Mouse (Mus musculus): ENCODE data around the gene E330034G19Rik. TPM values are rescaled to one million over a fixed set of nuclear protein-coding genes. Genes with fewer than 3 reads are reported as not detected.

Gene E330034G19Rik
- polyA plus RNA-seq (2014; fragmentation: Nextera tagmentation; extraction: Ambion mirVana) = not detected in 2 replicates

DNA sequence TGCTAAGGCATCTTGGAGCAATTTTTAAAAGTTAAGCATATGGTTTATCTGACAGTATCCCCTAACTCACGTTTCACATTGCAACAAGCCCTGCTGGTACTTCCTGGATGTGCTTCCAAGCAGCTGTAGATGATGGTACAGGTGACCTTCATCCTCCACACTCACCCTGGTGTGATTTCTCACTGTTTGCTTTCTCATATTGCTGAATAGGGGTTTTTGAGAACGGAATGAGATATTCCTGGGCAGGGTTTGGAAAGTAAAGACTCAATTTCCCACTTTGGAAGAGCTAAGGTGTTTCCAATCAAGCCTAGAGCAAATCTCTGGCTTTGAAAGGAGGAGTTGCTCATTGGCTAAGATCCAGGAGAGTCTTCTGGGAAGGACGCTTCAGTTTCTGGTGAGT lies at the start of gene E330034G19Rik:
E330034G19Rik (plus strand) TSS at position 301 of the 400 bp plus-strand sequence.
- no peaks in the 10 kb centered on the region for H3K4me1 ChIP-seq (ENCODE audit: control insufficient read depth, insufficient read depth, low read length)
- no peak within 1 kb of the TSS for H3K27ac ChIP-seq (ENCODE audit: low read depth, low read length)
- no peaks in the 10 kb centered on the region for H3K36me3 ChIP-seq (ENCODE audit: control insufficient read depth, insufficient read depth, low read length)
- H3K4me3 ChIP-seq (ENCODE audit: low read length) = no peak within 1 kb of the TSS
- no peaks in the 10 kb centered on the region for H3K27me3 ChIP-seq (ENCODE audit: control insufficient read depth, insufficient read depth, low read length)
- H3K4me2 ChIP-seq (replicated peaks; ENCODE audit: low read depth, low read length) = no peak within 1 kb of the TSS
- WGBS = 55% methylated on average over 3 of the region's 3 CpGs
- H3K9ac ChIP-seq (ENCODE audit: low read depth, low read length) = no peak within 1 kb of the TSS
- no peak for ATAC-seq (ENCODE audit: low FRiP score, low TSS enrichment)
- no peaks in the 10 kb centered on the region for H3K9me3 ChIP-seq (ENCODE audit: control insufficient read depth, low read length)

DNA sequence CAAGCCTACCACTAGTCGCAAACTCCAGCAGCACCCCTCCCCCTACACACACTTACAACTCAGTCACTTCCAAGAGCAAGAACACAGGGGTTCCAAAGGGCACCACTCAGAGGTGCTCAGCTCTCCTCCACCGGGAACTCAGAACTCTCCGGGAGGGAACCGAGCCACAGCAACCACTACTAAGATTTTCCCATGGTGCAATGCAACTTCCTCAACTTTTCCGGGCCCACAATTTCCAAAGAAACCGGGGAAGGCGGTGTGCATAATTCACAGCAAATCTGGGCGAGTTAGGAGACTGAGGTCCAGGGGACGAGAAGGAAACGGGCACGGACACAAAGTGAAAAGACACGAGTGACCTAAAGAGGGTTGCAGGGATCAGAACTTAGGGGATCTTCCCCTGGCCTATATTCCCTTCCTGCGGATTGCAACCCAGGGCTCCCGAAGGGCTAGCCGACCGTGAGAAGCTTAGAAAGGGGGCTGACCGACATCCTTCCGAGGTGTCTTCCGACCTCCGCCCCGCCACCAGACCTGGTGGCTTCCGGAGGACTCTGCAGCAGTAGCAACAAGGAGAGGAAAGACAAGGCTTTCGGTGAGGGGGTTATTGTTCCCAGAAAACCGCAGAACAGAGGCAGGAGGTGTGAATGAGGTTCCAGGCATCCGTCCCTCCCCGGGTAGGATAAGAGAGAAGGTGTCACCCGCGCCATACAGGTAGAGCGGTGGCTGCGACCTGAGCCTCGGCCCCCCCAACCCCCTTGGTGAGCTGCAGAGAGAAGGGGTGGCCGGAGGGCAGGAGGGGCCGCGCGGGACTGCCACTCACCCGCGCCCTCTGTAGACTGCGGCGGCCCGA lies 48.5 kb upstream of the E330034G19Rik start:
- peak; percentile 53; the same call in 1 of the 2 replicates for ATAC-seq (ENCODE audit: low FRiP score, low TSS enrichment)
- H3K4me1 ChIP-seq (ENCODE audit: control insufficient read depth, insufficient read depth, low read length) = peaks cover 7% of the 10 kb centered on the region; the same call in 1 of the 2 replicates
- WGBS = 1% methylated on average over 40 of the region's 40 CpGs
- no peaks in the 10 kb centered on the region for H3K27me3 ChIP-seq (ENCODE audit: control insufficient read depth, insufficient read depth, low read length)
- no peaks in the 10 kb centered on the region for H3K9me3 ChIP-seq (ENCODE audit: control insufficient read depth, low read length)
- peak overlapping the region; percentile 95 for H3K4me2 ChIP-seq (replicated peaks; ENCODE audit: low read depth, low read length)
- peak overlapping the region; percentile 89 for H3K27ac ChIP-seq (ENCODE audit: low read depth, low read length)
- H3K36me3 ChIP-seq (ENCODE audit: control insufficient read depth, insufficient read depth, low read length) = peaks cover 5% of the 10 kb centered on the region
- peak overlapping the region; percentile 84 for H3K4me3 ChIP-seq (ENCODE audit: low read length)
- H3K9ac ChIP-seq (ENCODE audit: low read depth, low read length) = peak overlapping the region; percentile 95

DNA sequence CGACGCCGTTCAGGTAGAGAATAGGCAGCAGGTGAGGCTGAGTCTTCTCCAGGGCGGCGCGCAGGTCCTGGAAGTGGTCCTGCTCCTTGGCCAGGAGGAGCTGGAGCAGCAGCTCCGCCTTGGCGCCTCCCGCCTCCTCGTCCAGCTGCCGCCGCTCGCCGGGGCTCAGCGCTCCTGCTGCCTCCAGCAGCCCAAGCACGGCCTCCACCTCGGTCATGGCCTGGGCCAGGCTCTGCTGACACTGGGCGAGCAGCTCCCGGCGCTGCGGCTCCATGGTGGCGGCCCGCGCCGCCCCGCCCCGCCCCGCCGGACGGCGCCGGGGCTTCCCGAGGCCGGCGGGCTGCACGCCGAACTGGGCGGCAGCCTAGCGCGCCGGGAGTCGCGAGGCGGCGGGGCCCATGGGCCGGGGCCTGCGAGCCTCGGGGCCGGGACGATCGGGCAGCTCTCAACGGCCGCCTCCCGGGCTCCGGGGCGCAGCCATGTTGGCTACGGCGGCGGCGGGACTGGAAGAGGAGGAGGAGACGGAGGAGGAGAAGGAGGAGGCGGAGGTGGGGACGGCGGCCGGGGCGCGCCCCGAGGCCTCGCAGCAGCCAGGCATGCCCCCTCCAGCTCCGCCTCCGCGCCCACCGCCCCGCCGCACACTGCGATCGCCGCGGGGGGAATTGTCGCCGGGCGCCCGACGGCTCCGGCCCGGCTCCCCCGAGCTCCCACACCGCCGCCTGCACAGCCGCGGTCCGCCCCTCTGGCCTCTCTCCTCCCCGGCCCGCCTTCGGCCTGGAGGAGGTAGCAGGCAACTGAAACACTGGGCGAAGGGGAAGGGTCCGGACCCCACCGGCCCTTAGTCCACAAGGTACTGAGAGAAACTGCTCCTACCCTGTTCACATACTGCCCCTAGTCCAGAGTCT lies 47.6 kb upstream of the E330034G19Rik start, which contains the start of gene Dlg5:
Dlg5 (minus strand) TSS at position 744 of the 905 bp plus-strand sequence.
- peaks cover 3% of the 10 kb centered on the region; the same call in 1 of the 2 replicates for H3K4me1 ChIP-seq (ENCODE audit: control insufficient read depth, insufficient read depth, low read length)
- under 1% methylated on average over 44 of the region's 98 CpGs for WGBS
- peak within 1 kb of the TSS; percentile 89 for H3K27ac ChIP-seq (ENCODE audit: low read depth, low read length)
- H3K4me2 ChIP-seq (replicated peaks; ENCODE audit: low read depth, low read length) = peak within 1 kb of the TSS; percentile 95
- H3K9me3 ChIP-seq (ENCODE audit: control insufficient read depth, low read length) = no peaks in the 10 kb centered on the region
- no peaks in the 10 kb centered on the region for H3K27me3 ChIP-seq (ENCODE audit: control insufficient read depth, insufficient read depth, low read length)
- peak within 1 kb of the TSS; percentile 84 for H3K4me3 ChIP-seq (ENCODE audit: low read length)
- ATAC-seq (ENCODE audit: low FRiP score, low TSS enrichment) = peak; percentile 87
- peak within 1 kb of the TSS; percentile 95 for H3K9ac ChIP-seq (ENCODE audit: low read depth, low read length)
- H3K36me3 ChIP-seq (ENCODE audit: control insufficient read depth, insufficient read depth, low read length) = peaks cover 5% of the 10 kb centered on the region

DNA sequence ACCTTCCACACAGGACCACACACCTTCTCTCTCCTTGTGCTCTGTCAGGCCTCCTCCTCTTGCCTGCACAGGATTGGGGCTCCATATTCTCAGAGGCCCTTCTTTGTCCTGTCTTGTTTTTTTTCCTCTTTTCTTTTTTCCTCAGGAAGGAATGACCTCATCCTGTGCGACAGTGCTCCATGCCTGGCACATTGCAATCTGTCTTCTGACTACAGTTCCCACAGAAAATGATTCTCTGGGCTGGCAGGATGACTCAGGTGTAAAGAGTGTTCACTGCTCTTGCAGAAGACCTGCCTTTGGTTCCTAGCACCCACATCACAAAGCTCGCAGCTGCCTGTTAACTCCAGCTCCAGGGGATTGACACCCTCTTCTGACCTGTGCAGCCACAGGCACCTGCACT lies 43.1 kb upstream of the E330034G19Rik start:
- 55% methylated on average over 2 of the region's 2 CpGs for WGBS
- H3K4me2 ChIP-seq (replicated peaks; ENCODE audit: low read depth, low read length) = no peak overlapping the region
- H3K36me3 ChIP-seq (ENCODE audit: control insufficient read depth, insufficient read depth, low read length) = no peaks in the 10 kb centered on the region
- H3K9me3 ChIP-seq (ENCODE audit: control insufficient read depth, low read length) = peaks cover 4% of the 10 kb centered on the region; the same call in 1 of the 2 replicates
- peaks cover 20% of the 10 kb centered on the region for H3K4me1 ChIP-seq (ENCODE audit: control insufficient read depth, insufficient read depth, low read length)
- no peak for ATAC-seq (ENCODE audit: low FRiP score, low TSS enrichment)
- no peak overlapping the region for H3K27ac ChIP-seq (ENCODE audit: low read depth, low read length)
- no peak overlapping the region for H3K9ac ChIP-seq (ENCODE audit: low read depth, low read length)
- H3K4me3 ChIP-seq (ENCODE audit: low read length) = no peak overlapping the region
- no peaks in the 10 kb centered on the region for H3K27me3 ChIP-seq (ENCODE audit: control insufficient read depth, insufficient read depth, low read length)

DNA sequence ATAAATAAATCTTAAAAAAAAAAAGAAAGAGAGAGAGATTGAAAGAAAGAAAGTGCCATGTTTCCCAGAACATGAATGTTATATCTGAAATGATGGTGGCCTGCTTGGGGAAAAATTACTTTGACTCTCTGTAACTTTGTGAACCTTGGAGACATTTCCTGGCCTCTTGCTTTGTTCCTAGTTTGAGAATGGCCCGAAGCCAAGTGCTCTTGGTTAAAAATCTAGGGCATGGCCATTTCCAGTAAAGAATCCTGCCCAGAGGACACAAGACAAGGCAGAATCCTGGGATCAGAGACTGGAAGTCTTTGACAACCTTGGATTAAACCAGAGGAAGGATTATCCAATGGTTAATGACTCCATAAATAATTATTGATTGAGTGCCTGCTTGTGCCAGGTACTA lies 41.7 kb upstream of the E330034G19Rik start:
- H3K36me3 ChIP-seq (ENCODE audit: control insufficient read depth, insufficient read depth, low read length) = no peaks in the 10 kb centered on the region
- H3K27ac ChIP-seq (ENCODE audit: low read depth, low read length) = no peak overlapping the region
- H3K4me3 ChIP-seq (ENCODE audit: low read length) = no peak overlapping the region
- H3K4me2 ChIP-seq (replicated peaks; ENCODE audit: low read depth, low read length) = no peak overlapping the region
- no peak overlapping the region for H3K9ac ChIP-seq (ENCODE audit: low read depth, low read length)
- H3K4me1 ChIP-seq (ENCODE audit: control insufficient read depth, insufficient read depth, low read length) = peaks cover 17% of the 10 kb centered on the region
- WGBS = 84% methylated on average over 1 of the region's 1 CpGs
- peaks cover 4% of the 10 kb centered on the region; the same call in 1 of the 2 replicates for H3K9me3 ChIP-seq (ENCODE audit: control insufficient read depth, low read length)
- no peak for ATAC-seq (ENCODE audit: low FRiP score, low TSS enrichment)
- no peaks in the 10 kb centered on the region for H3K27me3 ChIP-seq (ENCODE audit: control insufficient read depth, insufficient read depth, low read length)

DNA sequence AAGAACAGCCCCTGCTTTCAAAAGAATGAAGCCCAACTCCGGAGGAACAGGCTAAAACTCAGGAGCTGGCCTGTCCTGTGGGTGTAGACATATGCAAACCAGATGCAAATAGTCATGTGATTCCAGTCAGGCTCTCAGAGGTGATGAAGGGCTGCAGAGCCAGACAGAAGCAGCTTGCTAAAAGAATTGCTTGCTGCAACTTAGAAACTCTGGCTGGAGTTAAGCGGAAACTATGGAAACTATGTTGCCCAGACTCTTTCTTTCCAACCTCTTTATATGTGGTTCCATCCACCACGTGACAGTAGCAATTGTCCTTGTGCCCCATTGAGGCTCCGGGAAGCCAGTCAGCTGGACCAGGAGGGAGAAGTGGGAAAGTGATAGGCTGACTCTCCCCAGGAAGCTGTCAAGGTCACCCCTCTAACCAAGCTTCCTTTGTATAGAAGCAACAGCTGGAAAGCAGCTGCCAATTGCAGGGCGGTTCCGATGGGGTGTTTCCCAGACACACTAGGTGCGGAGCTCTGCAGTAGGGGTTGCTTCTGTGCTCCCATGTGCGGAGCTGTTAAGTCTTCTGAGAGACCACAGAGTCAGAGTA lies 39.3 kb upstream of the E330034G19Rik start:
- 4% methylated on average over 8 of the region's 8 CpGs for WGBS
- peaks cover 17% of the 10 kb centered on the region for H3K4me1 ChIP-seq (ENCODE audit: control insufficient read depth, insufficient read depth, low read length)
- H3K9me3 ChIP-seq (ENCODE audit: control insufficient read depth, low read length) = peaks cover 4% of the 10 kb centered on the region; the same call in 1 of the 2 replicates
- H3K9ac ChIP-seq (ENCODE audit: low read depth, low read length) = peak overlapping the region; percentile 23; the same call in 1 of the 2 replicates
- H3K27ac ChIP-seq (ENCODE audit: low read depth, low read length) = peak overlapping the region; percentile 84
- H3K27me3 ChIP-seq (ENCODE audit: control insufficient read depth, insufficient read depth, low read length) = no peaks in the 10 kb centered on the region
- H3K4me3 ChIP-seq (ENCODE audit: low read length) = no peak overlapping the region
- peak overlapping the region; percentile 32; the same call in 1 of the 2 replicates for H3K4me2 ChIP-seq (replicated peaks; ENCODE audit: low read depth, low read length)
- ATAC-seq (ENCODE audit: low FRiP score, low TSS enrichment) = peak; percentile 91
- no peaks in the 10 kb centered on the region for H3K36me3 ChIP-seq (ENCODE audit: control insufficient read depth, insufficient read depth, low read length)

DNA sequence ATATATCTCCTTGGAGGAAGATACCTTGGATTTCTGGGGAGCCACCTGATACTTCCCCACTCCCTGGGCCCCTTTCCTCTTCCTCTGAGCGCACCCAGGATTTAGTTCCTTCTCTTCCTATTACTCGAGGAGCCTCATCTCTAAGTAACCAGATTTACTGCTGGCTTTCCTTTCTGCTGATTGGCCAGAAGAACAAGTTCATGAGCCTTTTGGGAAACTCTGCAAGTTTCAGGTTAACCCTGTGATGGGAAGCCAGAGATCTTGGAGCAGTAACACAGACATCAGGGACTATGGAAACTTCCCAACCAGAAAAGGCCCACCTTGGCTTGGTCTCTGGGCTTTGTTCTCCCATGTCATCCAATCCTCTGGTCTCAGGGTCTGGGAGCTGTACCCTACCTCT lies 37.1 kb upstream of the E330034G19Rik start:
- 47% methylated on average over 2 of the region's 2 CpGs for WGBS
- no peak overlapping the region for H3K9ac ChIP-seq (ENCODE audit: low read depth, low read length)
- no peak for ATAC-seq (ENCODE audit: low FRiP score, low TSS enrichment)
- no peak overlapping the region for H3K27ac ChIP-seq (ENCODE audit: low read depth, low read length)
- no peak overlapping the region for H3K4me3 ChIP-seq (ENCODE audit: low read length)
- peaks cover 17% of the 10 kb centered on the region for H3K4me1 ChIP-seq (ENCODE audit: control insufficient read depth, insufficient read depth, low read length)
- no peaks in the 10 kb centered on the region for H3K27me3 ChIP-seq (ENCODE audit: control insufficient read depth, insufficient read depth, low read length)
- H3K4me2 ChIP-seq (replicated peaks; ENCODE audit: low read depth, low read length) = no peak overlapping the region
- H3K9me3 ChIP-seq (ENCODE audit: control insufficient read depth, low read length) = peaks cover 4% of the 10 kb centered on the region; the same call in 1 of the 2 replicates
- H3K36me3 ChIP-seq (ENCODE audit: control insufficient read depth, insufficient read depth, low read length) = no peaks in the 10 kb centered on the region

DNA sequence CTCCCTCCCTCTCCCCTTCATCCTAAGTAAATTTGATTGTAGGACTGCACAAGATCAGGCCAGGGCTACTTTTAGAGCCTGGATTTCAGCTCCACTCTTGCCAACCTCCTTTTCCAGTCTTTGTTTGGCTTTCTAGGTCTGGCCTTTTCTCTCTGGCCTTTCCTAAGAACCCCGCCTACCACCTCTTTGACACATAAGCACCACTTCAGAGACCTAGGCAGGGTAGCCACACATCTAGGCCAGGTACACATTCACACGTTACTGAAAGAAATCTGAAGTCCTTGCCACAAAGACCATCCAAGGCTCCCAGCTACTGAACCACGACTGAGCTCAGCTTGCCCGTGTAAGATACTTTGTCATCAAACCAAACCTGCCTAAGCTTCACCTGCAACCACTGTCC lies 32.6 kb upstream of the E330034G19Rik start:
- Histone ChIP-seq H3K36me3 (ENCODE audit: control insufficient read depth, insufficient read depth, low read length) (no peaks in the 10 kb centered on the region), H3K9ac (ENCODE audit: low read depth, low read length) (no peak overlapping the region), H3K4me3 (ENCODE audit: low read length) (no peak overlapping the region), H3K4me1 (ENCODE audit: control insufficient read depth, insufficient read depth, low read length) (peaks cover 8% of the 10 kb centered on the region; the same call in 1 of the 2 replicates), H3K27ac (ENCODE audit: low read depth, low read length) (no peak overlapping the region), H3K4me2 (replicated peaks; ENCODE audit: low read depth, low read length) (no peak overlapping the region), H3K27me3 (ENCODE audit: control insufficient read depth, insufficient read depth, low read length) (no peaks in the 10 kb centered on the region), H3K9me3 (ENCODE audit: control insufficient read depth, low read length) (no peaks in the 10 kb centered on the region)
- no peak for ATAC-seq (ENCODE audit: low FRiP score, low TSS enrichment)
- WGBS = 52% methylated on average over 4 of the region's 4 CpGs
